Mouse (Mus musculus): ENCODE measurements around the gene Nup210.

DNA sequence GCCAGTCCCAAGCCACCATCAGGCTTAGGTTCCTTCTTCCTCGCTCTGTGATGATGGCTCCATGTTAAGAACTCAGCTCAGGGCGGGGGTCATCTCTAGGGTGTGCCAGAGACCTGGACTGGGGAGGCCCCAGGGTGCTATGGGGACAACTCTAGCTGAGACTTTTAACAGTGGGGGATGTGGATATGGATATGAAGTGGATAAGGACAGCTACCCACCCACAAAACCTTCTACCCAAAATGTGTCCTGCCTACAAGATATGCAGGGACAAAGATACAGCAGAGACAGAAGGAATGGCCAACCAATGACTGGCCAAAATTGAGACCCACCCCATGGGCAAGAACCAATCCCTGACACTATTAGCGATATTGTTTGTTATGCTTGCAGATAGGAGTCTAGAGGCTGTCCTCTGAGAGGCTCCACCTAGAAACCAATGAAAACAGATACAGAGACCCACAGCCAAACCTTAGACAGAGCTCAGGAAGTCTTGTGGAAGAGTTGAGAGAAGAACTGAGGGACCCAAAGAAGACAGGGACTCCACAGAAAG, 108.3 kb downstream of the Nup210 start:
- TF ChIP-seq CTCF (IDR thresholded peaks at IDR 0.05; ENCODE audit: borderline replicate concordance, extremely low read depth, insufficient read depth, insufficient read length) (no peak), POLR2A (IDR thresholded peaks at IDR 0.05; ENCODE audit: borderline replicate concordance, extremely low read depth, insufficient read depth, insufficient read length, poor library complexity, severe bottlenecking) (no peak)

All from brain, embryonic 14.5 days (tissue).